Mouse (Mus musculus) C2C12 (cell line): ENCODE measurements around the gene Ccm2l. TPM values are rescaled to one million over a fixed set of nuclear protein-coding genes. Genes with fewer than 3 reads are reported as not detected.
A peak's percentile ranks its signal among the peaks of the same experiment; 100 is the strongest.

ENCODE experiments used
- H3K27me3 ChIP-seq: one replicate; pipeline ENCODE4 v1.6.1; 2011; ENCODE audit not compliant: control insufficient read depth, insufficient read depth, insufficient read length
- H3K36me3 ChIP-seq: one replicate; pipeline ENCODE4 v1.6.1; 2011; ENCODE audit not compliant: control insufficient read depth, insufficient read depth
- H3K4me3 ChIP-seq: one replicate; pipeline ENCODE4 v1.5.1; 2011; ENCODE audit warnings: mild to moderate bottlenecking, control low read depth; ENCODE audit not compliant: poor library complexity, insufficient read depth, severe bottlenecking
- H3K79me2 ChIP-seq: one replicate; pipeline ENCODE4 v1.6.1; 2011; ENCODE audit not compliant: control insufficient read depth, insufficient read depth
- H3K79me3 ChIP-seq: one replicate; pipeline ENCODE4 v1.6.1; 2011; ENCODE audit warnings: low read depth, control low read depth
- H3ac ChIP-seq: one replicate; pipeline ENCODE3; 2011; ENCODE audit warnings: low read depth; ENCODE audit not compliant: control insufficient read depth, insufficient read length
- CEBPB ChIP-seq: IDR thresholded peaks from one replicate; pipeline ENCODE4 v1.6.1; 2011; ENCODE audit warnings: low read depth, mild to moderate bottlenecking, control low read depth, moderate library complexity
- CTCF ChIP-seq: IDR thresholded peaks from one replicate; pipeline ENCODE4 v1.5.1; 2011; ENCODE audit not compliant: control insufficient read depth, insufficient read depth, insufficient read length
- FOSL1 ChIP-seq: IDR thresholded peaks from one replicate; pipeline ENCODE4 v1.8.0; 2011; ENCODE audit warnings: mild to moderate bottlenecking, low read length; ENCODE audit not compliant: poor library complexity, insufficient read depth, severe bottlenecking
- MAX ChIP-seq: IDR thresholded peaks from one replicate; pipeline ENCODE4 v1.6.1; 2011; ENCODE audit warnings: mild to moderate bottlenecking, control low read depth
- MYOD1 ChIP-seq: IDR thresholded peaks from one replicate; pipeline ENCODE4 v1.6.1; 2011; ENCODE audit warnings: low read depth; ENCODE audit not compliant: control insufficient read depth, insufficient read length
- MYOG ChIP-seq: IDR thresholded peaks from one replicate; pipeline ENCODE4 v1.6.1; 2011; ENCODE audit not compliant: control insufficient read depth, insufficient read length; ENCODE audit errors: extremely low read depth
- USF1 ChIP-seq: IDR thresholded peaks from one replicate; pipeline ENCODE4 v1.6.1; 2011; ENCODE audit warnings: low read depth, mild to moderate bottlenecking, control low read depth, moderate library complexity
- polyA plus RNA-seq: library from polyadenylated mRNA; unstranded; fragments of >200 nt; fragmentation: generic; extraction: Trizol; gene quantifications from one replicate; pipeline ENCODE4 v1.2.1, GENCODE M21; 2012; ENCODE audit warnings: missing spikeins

Gene Ccm2l
- polyA plus RNA-seq, 1 experiment, result not detected

DNA sequence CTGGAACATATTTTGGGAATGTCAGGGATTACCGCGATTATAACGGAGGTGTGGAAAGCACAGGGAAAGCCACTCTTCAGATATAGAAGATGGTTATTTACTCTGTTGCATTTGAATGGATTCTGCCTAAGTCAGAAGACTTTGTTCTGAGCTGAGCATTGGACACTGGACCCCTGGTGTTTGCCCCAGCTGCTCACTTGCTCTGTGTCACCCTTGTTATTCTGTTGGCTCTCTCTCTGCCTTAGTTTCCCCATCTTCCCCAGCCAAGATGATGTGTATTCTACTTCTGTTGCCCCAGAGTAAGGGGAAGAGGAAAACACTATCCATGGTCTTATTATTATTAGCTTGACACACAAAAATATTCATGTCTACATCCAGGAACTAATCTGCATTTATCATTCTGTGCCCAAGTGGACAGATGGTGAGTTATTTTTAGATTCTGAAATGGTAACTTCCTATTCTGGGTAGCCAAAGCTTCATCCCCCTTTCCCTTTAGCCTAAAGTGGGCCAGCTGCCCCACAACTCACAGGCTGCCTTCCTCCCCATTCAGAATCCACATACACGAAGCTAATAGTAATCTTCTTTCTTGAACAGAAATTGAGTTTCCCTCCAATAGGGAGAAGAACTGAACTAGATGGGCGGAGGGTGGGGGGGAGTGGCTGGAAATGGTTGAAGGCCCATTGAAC, 32.1 kb upstream of the Ccm2l start:
- Histone ChIP-seq H3K4me3 (no peak overlapping the region), H3K79me3 (no peaks in the 10 kb centered on the region), H3ac (no peak overlapping the region), H3K27me3 (peaks cover 63% of the 10 kb centered on the region), H3K36me3 (no peaks in the 10 kb centered on the region), H3K79me2 (no peaks in the 10 kb centered on the region)
- TF ChIP-seq USF1 (no peak), MYOG (no peak), MYOD1 (no peak), CEBPB (no peak), CTCF (no peak), MAX (no peak), FOSL1 (no peak)

GRCm38 (mm10) chr2:153036690-153037089, 29.1 kb upstream of the Ccm2l start:
- TF ChIP-seq MYOD1, result no peak
- TF ChIP-seq FOSL1, result no peak
- no peak for TF ChIP-seq CTCF
- no peak for TF ChIP-seq CEBPB
- TF ChIP-seq USF1, result no peak
- no peak for TF ChIP-seq MAX
- no peak for TF ChIP-seq MYOG
- peaks cover 53% of the 10 kb centered on the region for H3K27me3 ChIP-seq
- no peak overlapping the region for H3ac ChIP-seq
- no peaks in the 10 kb centered on the region for H3K36me3 ChIP-seq
- no peak overlapping the region for H3K4me3 ChIP-seq
- H3K79me3 ChIP-seq, result no peaks in the 10 kb centered on the region
- no peaks in the 10 kb centered on the region for H3K79me2 ChIP-seq

GRCm38 (mm10) chr2:153043886-153044285, 21.9 kb upstream of the Ccm2l start:
- H3K27me3 ChIP-seq, result peaks cover 43% of the 10 kb centered on the region
- no peaks in the 10 kb centered on the region for H3K79me3 ChIP-seq
- no peak overlapping the region for H3K4me3 ChIP-seq
- H3K36me3 ChIP-seq, result no peaks in the 10 kb centered on the region
- no peak overlapping the region for H3ac ChIP-seq
- TF ChIP-seq MYOD1, result no peak
- no peak for TF ChIP-seq FOSL1
- H3K79me2 ChIP-seq, result no peaks in the 10 kb centered on the region

- TF ChIP-seq MYOG (no peak), MAX (no peak), FOSL1 (no peak), MYOD1 (no peak), USF1 (no peak), CTCF (no peak), CEBPB (no peak)
- Histone ChIP-seq H3K4me3 (no peak overlapping the region), H3K79me2 (no peaks in the 10 kb centered on the region), H3K27me3 (peaks cover 55% of the 10 kb centered on the region), H3ac (no peak overlapping the region), H3K36me3 (no peaks in the 10 kb centered on the region), H3K79me3 (no peaks in the 10 kb centered on the region)
Measured at GRCm38 (mm10) chr2:153045884-153046299, 19.9 kb upstream of the Ccm2l start.

DNA sequence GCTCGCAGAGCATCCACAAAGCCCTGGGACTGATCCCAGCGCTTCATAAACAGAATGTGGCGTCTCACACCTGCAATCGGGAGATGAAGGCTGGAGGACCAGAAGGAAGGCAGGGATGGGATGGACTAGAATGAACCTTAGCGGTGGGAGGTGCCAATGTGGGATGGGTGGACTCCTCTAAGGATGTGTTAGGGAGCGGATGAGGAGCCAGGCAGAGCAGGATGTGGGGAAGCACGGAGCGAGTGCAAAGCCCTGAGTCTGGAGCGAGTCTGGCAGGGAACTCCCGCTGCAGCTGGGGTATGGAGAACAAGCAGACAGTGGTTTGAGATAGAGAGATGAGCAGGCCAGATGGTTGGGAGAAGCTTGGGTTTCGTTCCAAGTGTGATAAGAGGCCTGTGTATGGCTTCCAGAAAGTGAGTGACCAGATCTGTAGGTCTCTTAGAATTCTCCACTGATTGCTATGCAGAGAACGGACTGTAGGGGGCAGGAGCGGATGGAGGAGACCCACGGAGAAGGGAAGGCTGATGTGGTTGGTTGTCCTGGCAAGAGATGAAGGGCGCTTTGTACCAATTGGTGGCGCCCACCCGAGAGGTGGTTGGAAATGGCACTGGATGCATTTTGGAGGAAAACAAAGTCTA, 17.8 kb upstream of the Ccm2l start:
- peaks cover 61% of the 10 kb centered on the region for H3K27me3 ChIP-seq
- H3K79me2 ChIP-seq, result no peaks in the 10 kb centered on the region
- TF ChIP-seq CTCF (peak; percentile 3), CEBPB (no peak)
- no peaks in the 10 kb centered on the region for H3K36me3 ChIP-seq
- H3ac ChIP-seq, result no peak overlapping the region
- no peaks in the 10 kb centered on the region for H3K79me3 ChIP-seq
- no peak overlapping the region for H3K4me3 ChIP-seq

DNA sequence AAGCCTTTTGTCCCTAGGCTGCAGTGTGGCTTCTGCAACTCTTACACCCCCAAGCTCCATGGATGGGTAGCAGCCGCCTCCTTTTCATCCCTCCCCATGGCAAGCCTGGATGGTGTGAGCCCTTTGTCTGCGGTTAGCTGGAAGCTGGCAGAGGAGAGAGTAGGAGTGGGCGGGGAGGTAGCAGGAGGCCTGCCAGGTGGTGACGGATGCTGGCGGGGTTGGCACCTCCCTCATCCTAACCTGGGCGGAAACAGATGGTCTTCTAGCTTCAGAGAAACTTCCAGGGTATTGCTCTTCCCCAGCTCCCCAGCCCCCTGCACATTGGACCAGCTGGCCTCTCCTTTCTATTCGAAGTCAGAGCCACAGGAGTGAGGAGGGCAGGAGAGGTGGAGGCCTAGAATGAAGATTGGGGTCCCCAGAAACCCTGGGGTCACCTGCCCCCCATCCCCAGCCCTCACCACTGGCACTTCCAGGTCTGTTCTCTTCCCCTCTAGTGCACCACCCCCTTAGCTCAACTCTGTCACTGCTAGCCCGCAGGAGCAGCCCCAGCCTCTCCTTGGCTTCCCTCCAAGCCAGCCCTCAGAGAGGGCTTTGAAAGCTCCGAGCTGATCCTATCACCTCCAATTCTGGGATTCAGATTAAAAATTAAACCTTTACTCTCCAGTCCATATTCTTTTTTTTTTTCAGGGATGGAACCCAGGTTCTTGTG, 16.3 kb upstream of the Ccm2l start:
- Histone ChIP-seq H3ac (no peak overlapping the region), H3K27me3 (peaks cover 76% of the 10 kb centered on the region), H3K4me3 (no peak overlapping the region), H3K79me3 (no peaks in the 10 kb centered on the region), H3K79me2 (no peaks in the 10 kb centered on the region), H3K36me3 (no peaks in the 10 kb centered on the region)
- TF ChIP-seq FOSL1 (no peak), CEBPB (no peak)
